Mouse (Mus musculus) embryonic fibroblast, embryonic 13.5 days (primary cell): ENCODE measurements around the gene Itgb1.

Experiments used
- CTCF ChIP-seq: IDR thresholded peaks from 2 replicates; pipeline ENCODE4 v1.5.1; 2011; ENCODE audit warnings: mild to moderate bottlenecking, control low read depth, low read length, moderate library complexity, borderline replicate concordance; ENCODE audit not compliant: insufficient read depth
- POLR2A ChIP-seq: IDR thresholded peaks from 2 replicates; pipeline ENCODE4 v1.6.1; 2011; ENCODE audit warnings: low read depth, mild to moderate bottlenecking, control low read depth, low read length, moderate library complexity

- TF ChIP-seq POLR2A (no peak), CTCF (no peak)
These were observed 13.0 kb upstream of the Itgb1 start for GRCm38 (mm10) chr8:128672441-128672840.
